Mouse (Mus musculus) liver, adult 2 months (tissue): ENCODE measurements around the gene Pagr1a. TPM values are rescaled to one million over a fixed set of nuclear protein-coding genes. Genes with fewer than 3 reads are reported as not detected.

Experiments
- DNase-seq: peaks from one replicate; pipeline ENCODE4 v3.0.0-alpha.2; 2011; ENCODE audit warnings: low read depth, low spot score; ENCODE audit errors: extremely low read depth
- H3K27ac ChIP-seq: fragments of 200-500 bp; replicated peaks from 2 replicates; pipeline ENCODE4 v1.5.1; 2012; ENCODE audit warnings: low read depth, mild to moderate bottlenecking, control low read depth, inconsistent platforms, low read length; ENCODE audit not compliant: insufficient read depth
- H3K27me3 ChIP-seq: fragments of 200-500 bp; 2 replicates; pipeline ENCODE4 v1.6.1; 2012; ENCODE audit warnings: mild to moderate bottlenecking, moderate library complexity, low read length, inconsistent platforms; ENCODE audit not compliant: control insufficient read depth, insufficient read depth
- H3K36me3 ChIP-seq: fragments of 200-500 bp; 2 replicates; pipeline ENCODE4 v1.6.1; 2012; ENCODE audit warnings: low read length, inconsistent platforms; ENCODE audit not compliant: control insufficient read depth, insufficient read depth
- H3K4me1 ChIP-seq: fragments of 200-500 bp; 2 replicates; pipeline ENCODE4 v1.6.1; 2011; ENCODE audit warnings: low read length; ENCODE audit not compliant: control insufficient read depth, insufficient read depth
- H3K4me3 ChIP-seq: fragments of 200-500 bp; 2 replicates; pipeline ENCODE4 v1.5.1; 2011; ENCODE audit warnings: low read depth, mild to moderate bottlenecking, control low read depth, low read length, moderate library complexity; ENCODE audit not compliant: insufficient read depth
- H3K79me2 ChIP-seq: fragments of 200-500 bp; 2 replicates; pipeline ENCODE4 v1.6.1; 2012; ENCODE audit warnings: inconsistent platforms, mild to moderate bottlenecking, low read length, moderate library complexity; ENCODE audit not compliant: control insufficient read depth, insufficient read depth
- H3K9ac ChIP-seq: fragments of 200-500 bp; 2 replicates; pipeline ENCODE4 v1.6.1; 2012; ENCODE audit warnings: low read depth, mild to moderate bottlenecking, control low read depth, inconsistent platforms, low read length
- CTCF ChIP-seq: fragments of 200-500 bp; IDR thresholded peaks from 2 replicates; pipeline ENCODE4 v1.5.1; 2011; ENCODE audit warnings: low read depth, low read length, control low read depth
- POLR2A ChIP-seq: fragments of 200-500 bp; IDR thresholded peaks from 2 replicates; pipeline ENCODE4 v1.6.1; 2011; ENCODE audit warnings: low read length, control low read depth; ENCODE audit not compliant: insufficient read depth; ENCODE audit errors: extremely low read depth
- WGBS: fragments of 180-500 bp; shearing (Covaris S2); methylation state at CpG from one replicate; pipeline ENCODE4 v1.1.7; 2018; 5-methylcytosine and 5-hydroxymethylcytosine counted together
- polyA plus RNA-seq: library from polyadenylated mRNA; depleted of rRNA; stranded (reverse); fragments of >200 nt; gene quantifications from 2 replicates; pipeline ENCODE4 v1.2.3, GENCODE M21; 2012
- total RNA-seq: library from RNA; depleted of rRNA; stranded (reverse); fragments of >200 nt; gene quantifications from 2 replicates; pipeline ENCODE4 v1.2.3, GENCODE M21; 2014

Pagr1a gene
- total and polyA plus RNA-seq, 2 experiments = 4.2 to 4.9 TPM

GRCm38 (mm10) chr7:127018416-127019305, 1.5 kb upstream of the Pagr1a start:
- H3K27ac ChIP-seq = no peak overlapping the region

GRCm38 (mm10) chr7:127017950-127018345, 796 bp upstream of the Pagr1a start:
- Histone ChIP-seq H3K27me3 (no peaks in the 10 kb centered on the region), H3K36me3 (no peaks in the 10 kb centered on the region), H3K27ac (peak overlapping the region; percentile 6; the same call in 1 of the 2 replicates), H3K4me3 (no peak overlapping the region), H3K79me2 (peaks cover 13% of the 10 kb centered on the region; the same call in 1 of the 2 replicates), H3K9ac (no peak overlapping the region), H3K4me1 (peaks cover 20% of the 10 kb centered on the region)
- TF ChIP-seq CTCF (no peak), POLR2A (no peak)
- DNase-seq = no peak
- WGBS = 51% methylated on average over 6 of the region's 6 CpGs

More at GRCm38 (mm10) chr7:127018416-127019305, 1.5 kb upstream of the Pagr1a start:
- Histone ChIP-seq H3K36me3 (no peaks in the 10 kb centered on the region), H3K4me3 (no peak overlapping the region), H3K9ac (no peak overlapping the region), H3K4me1 (peaks cover 14% of the 10 kb centered on the region), H3K79me2 (peaks cover 6% of the 10 kb centered on the region; the same call in 1 of the 2 replicates), H3K27me3 (no peaks in the 10 kb centered on the region)
- 81% methylated on average over 15 of the region's 15 CpGs for WGBS
- TF ChIP-seq CTCF (no peak), POLR2A (no peak)
- no peak for DNase-seq

DNA sequence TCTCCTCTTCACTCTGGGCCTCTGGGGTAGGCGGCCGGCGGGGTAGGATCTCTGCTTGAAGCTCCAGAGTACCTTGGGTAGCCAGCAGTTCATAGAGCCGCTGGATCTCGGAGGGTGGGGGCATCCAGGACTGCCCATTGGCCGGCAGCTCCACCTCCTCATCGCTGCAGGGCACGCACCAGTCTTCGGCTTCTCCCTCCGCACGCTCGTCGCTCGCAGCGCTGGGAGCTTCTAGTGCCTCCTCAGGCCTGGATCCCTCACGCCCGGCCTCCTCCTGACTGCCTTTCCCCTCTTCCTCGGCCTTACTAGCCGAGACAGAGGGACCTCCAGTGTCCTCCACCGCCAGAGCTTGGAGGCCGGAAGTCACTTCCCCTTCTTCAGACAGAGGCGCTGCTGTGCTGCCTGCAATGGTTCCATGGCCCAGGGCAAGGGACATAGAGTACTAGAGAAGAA, 640 bp downstream of the Pagr1a start:
- H3K4me1 ChIP-seq = peaks cover 24% of the 10 kb centered on the region
- TF ChIP-seq POLR2A (peak; percentile 44; the same call in 1 of the 2 replicates), CTCF (no peak)
- peaks cover 16% of the 10 kb centered on the region; the same call in 1 of the 2 replicates for H3K79me2 ChIP-seq
- H3K36me3 ChIP-seq = no peaks in the 10 kb centered on the region
- H3K9ac ChIP-seq = peak overlapping the region; percentile 80
- H3K4me3 ChIP-seq = peak overlapping the region; percentile 74
- H3K27ac ChIP-seq = peak overlapping the region; percentile 86
- under 1% methylated on average over 22 of the region's 22 CpGs for WGBS
- no peaks in the 10 kb centered on the region for H3K27me3 ChIP-seq
- peak; percentile 54 for DNase-seq

GRCm38 (mm10) chr7:127016481-127016485, 869 bp downstream of the Pagr1a start, which contains the start of gene Pagr1b:
TSS of gene Pagr1b (minus strand) at chr7:127016484.
- peak within 1 kb of the TSS; percentile 74 for H3K4me3 ChIP-seq

DNA sequence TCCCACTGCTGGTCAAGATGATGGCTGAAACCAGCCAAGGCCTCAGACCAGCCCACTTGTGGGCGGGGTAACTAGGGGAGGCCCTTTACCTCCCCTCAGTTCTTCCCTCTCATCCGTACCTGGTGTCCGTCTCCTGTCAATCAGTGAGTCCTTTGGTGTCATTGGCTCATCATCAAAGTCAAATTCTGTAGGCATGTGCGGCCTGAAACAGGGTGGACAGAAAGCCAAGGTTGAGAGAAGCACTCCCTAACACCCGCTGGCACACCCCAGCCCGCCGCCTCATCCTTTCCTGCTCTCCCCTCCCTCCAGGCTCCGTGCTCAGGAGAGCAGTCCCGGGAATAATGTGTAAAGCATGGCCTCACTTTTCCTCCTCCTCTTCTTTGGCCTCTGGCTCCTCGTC, 1.1 kb downstream of the Pagr1a start:
- H3K36me3 ChIP-seq = no peaks in the 10 kb centered on the region
- H3K9ac ChIP-seq = peak overlapping the region; percentile 80
- WGBS = under 1% methylated on average over 10 of the region's 10 CpGs
- peaks cover 16% of the 10 kb centered on the region; the same call in 1 of the 2 replicates for H3K79me2 ChIP-seq
- TF ChIP-seq POLR2A (no peak), CTCF (no peak)
- DNase-seq = peak; percentile 77
- no peaks in the 10 kb centered on the region for H3K27me3 ChIP-seq
- H3K27ac ChIP-seq = peak overlapping the region; percentile 86
- H3K4me1 ChIP-seq = peaks cover 28% of the 10 kb centered on the region
- peak overlapping the region; percentile 74 for H3K4me3 ChIP-seq

More at GRCm38 (mm10) chr7:127016481-127016485, 869 bp downstream of the Pagr1a start, which contains the start of gene Pagr1b:
- TF ChIP-seq POLR2A = no peak
- no peak for TF ChIP-seq CTCF
- no peaks in the 10 kb centered on the region for H3K36me3 ChIP-seq
- H3K4me1 ChIP-seq = peaks cover 26% of the 10 kb centered on the region
- no peaks in the 10 kb centered on the region for H3K27me3 ChIP-seq
- peak within 1 kb of the TSS; percentile 80 for H3K9ac ChIP-seq
- no peak for DNase-seq
- H3K27ac ChIP-seq = peak within 1 kb of the TSS; percentile 86
- peaks cover 16% of the 10 kb centered on the region; the same call in 1 of the 2 replicates for H3K79me2 ChIP-seq

DNA sequence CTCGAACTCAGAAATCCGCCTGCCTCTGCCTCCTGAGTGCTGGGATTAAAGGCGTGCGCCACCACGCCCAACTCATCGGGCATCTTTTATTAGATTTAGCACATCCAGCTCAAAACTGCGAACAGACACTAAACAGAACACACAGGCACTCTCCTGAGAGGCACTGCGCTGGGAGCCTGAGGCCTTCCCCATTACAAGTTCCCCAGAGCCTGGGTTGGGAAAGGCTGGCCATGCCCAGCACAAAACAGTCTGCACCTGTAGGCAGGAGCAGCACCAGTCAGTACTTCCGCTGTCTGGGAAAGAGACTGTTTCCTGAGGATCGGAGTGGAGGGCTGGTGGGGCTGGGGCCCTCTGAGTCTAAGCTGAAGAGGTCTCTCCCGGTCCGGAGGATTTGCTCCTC, 2.2 kb downstream of the Pagr1a start:
- Histone ChIP-seq H3K27me3 (no peaks in the 10 kb centered on the region), H3K27ac (no peak overlapping the region), H3K4me3 (no peak overlapping the region), H3K79me2 (peaks cover 16% of the 10 kb centered on the region; the same call in 1 of the 2 replicates), H3K36me3 (no peaks in the 10 kb centered on the region), H3K9ac (no peak overlapping the region), H3K4me1 (peaks cover 30% of the 10 kb centered on the region)
- WGBS = 93% methylated on average over 12 of the region's 12 CpGs
- TF ChIP-seq POLR2A (no peak), CTCF (no peak)
- no peak for DNase-seq
